Mouse (Mus musculus): Measurements from ENCODE around the gene Cdc25a. TPM values are rescaled to one million over a fixed set of nuclear protein-coding genes. Genes with fewer than 3 reads are reported as not detected.

Gene Cdc25a
- 7.6 and 10.8 TPM in 2 replicates for polyA plus RNA-seq (2012; rRNA removed)
- 11.9 and 14.9 TPM in 2 replicates for polyA plus RNA-seq (2014; fragmentation: Nextera tagmentation; extraction: Ambion mirVana)

DNA sequence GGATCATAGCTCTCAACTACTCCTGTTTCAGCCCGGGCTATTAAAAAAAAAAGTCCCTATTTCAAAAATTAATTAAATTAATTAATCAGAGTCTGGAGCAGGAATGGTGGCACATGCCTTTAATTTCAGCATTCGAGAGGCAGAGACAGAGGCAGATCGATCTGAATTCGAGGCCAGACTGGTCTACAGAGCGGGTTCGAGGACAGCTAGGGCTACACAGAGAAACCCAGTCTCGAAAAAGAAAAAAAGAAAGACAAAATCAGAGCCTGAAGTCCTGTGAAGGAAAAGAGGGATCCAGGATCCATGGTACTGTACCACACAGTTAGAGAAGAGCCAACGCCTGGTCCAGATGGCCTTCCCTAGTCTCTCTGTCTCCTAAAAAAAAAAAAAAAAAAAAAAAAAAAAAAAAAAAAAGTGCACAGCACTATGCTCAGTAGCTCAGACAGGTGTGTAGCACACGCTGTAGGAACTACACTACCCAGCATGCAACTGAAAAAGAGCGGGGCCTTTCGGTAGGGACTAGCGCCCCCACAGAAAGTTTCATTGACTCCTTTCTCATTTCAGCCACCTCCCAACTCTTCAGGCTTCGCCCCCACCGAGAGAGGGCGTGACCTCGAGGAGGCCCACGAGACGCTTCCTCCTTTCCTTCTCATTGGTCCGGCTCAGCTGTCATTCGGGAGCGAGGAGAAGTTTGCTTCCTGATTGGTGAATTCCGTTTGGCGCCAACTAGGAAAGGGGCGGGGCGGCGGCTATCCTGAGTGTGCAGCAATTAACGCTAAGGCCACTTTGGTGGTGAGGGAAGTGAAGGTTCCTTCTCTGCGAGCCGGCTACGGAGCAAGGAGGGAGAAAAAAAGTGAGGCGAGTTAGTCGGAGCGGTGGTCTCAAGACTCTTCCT, at the start of gene Cdc25a:
Gene Cdc25a (plus strand): TSS at position 783 of the 895 bp plus-strand sequence.
- Histone ChIP-seq H3K9me3 (ENCODE audit: control insufficient read depth, low read length) (no peaks in the 10 kb centered on the region), H3K27me3 (ENCODE audit: control insufficient read depth, insufficient read depth, low read length) (no peaks in the 10 kb centered on the region), H3K36me3 (replicated peaks; ENCODE audit: control insufficient read depth, insufficient read depth, low read depth) (peaks cover 25% of the 10 kb centered on the region), H3K4me3 (ENCODE audit: insufficient read depth in 1 of 2, low read depth in 2 of 2, low read length in 2 of 2) (peak within 1 kb of the TSS; percentile 72 to 93), H3K4me2 (ENCODE audit: low read depth) (peak within 1 kb of the TSS; percentile 86), H3K4me1 (replicated peaks; ENCODE audit: control insufficient read depth in 2 of 2, insufficient read depth in 2 of 2, low read length in 1 of 2) (peaks cover 4 to 24% of the 10 kb centered on the region in 2 experiments), H3K27ac (peak within 1 kb of the TSS; percentile 32), H3K9ac (replicated peaks) (peak within 1 kb of the TSS; percentile 96)
- TF ChIP-seq EP300 (IDR thresholded peaks at IDR 0.05; ENCODE audit: low read depth): no peak
- peak; percentile 75 for TF ChIP-seq CTCF (IDR thresholded peaks at IDR 0.05; ENCODE audit: low read depth)
- DNase-seq (ENCODE audit: low read depth in 3 of 3, low spot score in 3 of 3): peak; percentile 99 to 100 (median 100)
- peak; percentile 88 for ATAC-seq (ENCODE audit: insufficient read depth)
- 3% methylated on average over 33 of the region's 33 CpGs for WGBS (ENCODE audit: insufficient replicate concordance)

DNA sequence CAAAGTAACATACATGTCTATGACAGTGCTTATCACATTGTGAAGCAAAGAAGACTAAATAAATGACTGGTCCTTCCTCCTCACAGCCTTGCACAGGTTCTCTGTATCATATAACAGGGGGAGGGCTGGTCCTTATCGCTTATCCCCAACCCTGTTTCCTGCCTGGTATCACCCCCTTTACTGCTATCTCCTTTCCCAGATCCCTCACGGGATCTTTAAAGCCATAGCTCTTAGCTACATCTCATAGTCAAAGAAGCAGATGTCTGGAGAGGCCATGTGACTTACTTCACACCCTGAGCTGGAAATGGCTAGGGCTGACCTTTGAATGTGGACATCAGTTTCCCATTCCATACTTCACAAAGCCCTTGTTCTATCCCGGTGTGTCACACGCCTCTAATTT, 49.6 kb upstream of the Cdc25a start:
- H3K36me3 ChIP-seq (replicated peaks; ENCODE audit: control insufficient read depth, insufficient read depth, low read depth): no peaks in the 10 kb centered on the region
- H3K4me2 ChIP-seq (ENCODE audit: low read depth): no peak overlapping the region
- H3K27me3 ChIP-seq (ENCODE audit: control insufficient read depth, insufficient read depth, low read length): no peaks in the 10 kb centered on the region
- H3K27ac ChIP-seq: no peak overlapping the region
- no peak overlapping the region for H3K4me3 ChIP-seq (ENCODE audit: insufficient read depth in 1 of 2, low read depth in 2 of 2, low read length in 2 of 2)
- H3K9me3 ChIP-seq (ENCODE audit: control insufficient read depth, low read length): no peaks in the 10 kb centered on the region
- DNase-seq (ENCODE audit: low read depth in 3 of 3, low spot score in 3 of 3) (peak in 1 of 3 experiments; percentile 41), ATAC-seq (ENCODE audit: insufficient read depth) (peak; percentile 91)
- peaks cover 9 to 14% of the 10 kb centered on the region in 2 experiments; a peak in 3 of 4 replicates for H3K4me1 ChIP-seq (replicated peaks; ENCODE audit: control insufficient read depth in 2 of 2, insufficient read depth in 2 of 2, low read length in 1 of 2)
- H3K9ac ChIP-seq (replicated peaks): no peak overlapping the region
- TF ChIP-seq EP300 (IDR thresholded peaks at IDR 0.05; ENCODE audit: low read depth): peak; percentile 69
- no peak for TF ChIP-seq CTCF (IDR thresholded peaks at IDR 0.05; ENCODE audit: low read depth)
- 13% methylated on average over 4 of the region's 4 CpGs for WGBS (ENCODE audit: insufficient replicate concordance)

DNA sequence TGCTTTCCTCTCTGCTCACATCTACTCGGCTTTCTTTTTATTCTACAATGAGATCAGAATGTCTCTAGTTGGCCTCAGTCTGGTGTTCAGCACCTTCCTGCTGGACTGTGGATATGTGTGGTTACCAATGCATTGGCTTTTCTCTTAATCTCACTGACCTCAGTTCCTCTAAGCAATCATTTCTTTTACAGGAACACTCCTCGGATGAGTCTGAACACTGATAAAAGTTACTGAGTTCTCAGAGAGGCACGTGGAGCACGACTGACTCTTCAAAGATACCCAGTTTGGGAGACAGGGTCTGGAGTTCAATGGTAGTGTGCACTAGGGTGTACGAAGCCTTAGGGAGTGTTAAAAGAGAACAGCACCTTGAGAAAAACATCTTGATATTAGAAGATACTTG, 49.2 kb upstream of the Cdc25a start:
- Histone ChIP-seq H3K4me3 (ENCODE audit: insufficient read depth in 1 of 2, low read depth in 2 of 2, low read length in 2 of 2) (no peak overlapping the region), H3K9ac (replicated peaks) (no peak overlapping the region), H3K36me3 (replicated peaks; ENCODE audit: control insufficient read depth, insufficient read depth, low read depth) (no peaks in the 10 kb centered on the region), H3K4me1 (replicated peaks; ENCODE audit: control insufficient read depth in 2 of 2, insufficient read depth in 2 of 2, low read length in 1 of 2) (peaks cover 9 to 14% of the 10 kb centered on the region in 2 experiments; a peak in 3 of 4 replicates), H3K9me3 (ENCODE audit: control insufficient read depth, low read length) (no peaks in the 10 kb centered on the region), H3K27ac (no peak overlapping the region), H3K27me3 (ENCODE audit: control insufficient read depth, insufficient read depth, low read length) (no peaks in the 10 kb centered on the region), H3K4me2 (ENCODE audit: low read depth) (no peak overlapping the region)
- 16% methylated on average over 5 of the region's 5 CpGs for WGBS (ENCODE audit: insufficient replicate concordance)
- no peak for TF ChIP-seq EP300 (IDR thresholded peaks at IDR 0.05; ENCODE audit: low read depth)
- no peak for TF ChIP-seq CTCF (IDR thresholded peaks at IDR 0.05; ENCODE audit: low read depth)
- ATAC-seq (ENCODE audit: insufficient read depth) (peak; percentile 60; the same call in 1 of the 2 replicates), DNase-seq (ENCODE audit: low read depth in 3 of 3, low spot score in 3 of 3) (no peak)

DNA sequence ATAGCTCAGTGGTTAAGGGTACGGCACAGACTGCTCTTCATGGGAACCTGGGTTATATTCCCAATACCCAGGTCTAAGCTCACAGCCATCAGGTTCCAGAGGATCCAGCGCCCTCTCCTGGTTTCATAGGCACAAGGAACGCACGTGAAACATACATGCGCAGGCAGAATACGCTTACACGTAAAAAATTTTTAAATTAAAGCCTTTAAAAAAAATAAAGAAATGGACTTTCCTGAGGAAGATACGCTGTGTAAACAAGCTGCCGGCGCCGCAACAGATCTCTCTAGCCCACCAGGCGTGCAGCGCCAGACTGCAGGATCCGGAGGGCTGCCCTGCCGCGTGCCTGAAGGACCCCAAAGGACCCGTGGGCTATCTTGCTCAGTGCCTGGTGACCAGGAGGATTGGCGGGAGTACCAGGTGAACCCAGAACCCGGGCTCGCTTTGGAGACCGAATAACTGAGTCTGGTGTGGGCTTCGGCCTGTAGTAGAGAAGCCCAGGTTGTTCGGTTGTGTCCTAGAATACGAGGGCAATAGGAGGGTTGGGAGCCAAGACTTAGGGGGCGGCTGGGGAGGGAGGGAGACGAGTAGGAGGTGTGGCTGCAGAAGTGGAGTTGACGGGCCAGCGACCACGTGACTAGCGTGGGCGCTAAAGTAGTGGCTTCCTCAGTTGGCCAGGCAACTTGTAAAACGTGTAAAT, 42.8 kb upstream of the Cdc25a start, which contains the start of gene Nme6:
Gene Nme6 (plus strand): TSS at position 359 of the 697 bp plus-strand sequence.
- peak within 1 kb of the TSS; percentile 98 for H3K4me2 ChIP-seq (ENCODE audit: low read depth)
- DNase-seq (ENCODE audit: low read depth in 3 of 3, low spot score in 3 of 3): peak; percentile 70 to 75 (median 72)
- H3K9me3 ChIP-seq (ENCODE audit: control insufficient read depth, low read length): no peaks in the 10 kb centered on the region
- TF ChIP-seq CTCF (IDR thresholded peaks at IDR 0.05; ENCODE audit: low read depth) (peak; percentile 84), EP300 (IDR thresholded peaks at IDR 0.05; ENCODE audit: low read depth) (no peak; the same call in 1 of the 2 replicates)
- ATAC-seq (ENCODE audit: insufficient read depth): peak; percentile 98
- H3K4me3 ChIP-seq (ENCODE audit: insufficient read depth in 1 of 2, low read depth in 2 of 2, low read length in 2 of 2): peak within 1 kb of the TSS; percentile 70 to 96
- H3K27ac ChIP-seq: no peak within 1 kb of the TSS; the same call in 1 of the 2 replicates
- peaks cover 4 to 10% of the 10 kb centered on the region in 2 experiments; a peak in 2 of 4 replicates for H3K4me1 ChIP-seq (replicated peaks; ENCODE audit: control insufficient read depth in 2 of 2, insufficient read depth in 2 of 2, low read length in 1 of 2)
- no peaks in the 10 kb centered on the region for H3K27me3 ChIP-seq (ENCODE audit: control insufficient read depth, insufficient read depth, low read length)
- peak within 1 kb of the TSS; percentile 79 for H3K9ac ChIP-seq (replicated peaks)
- no peaks in the 10 kb centered on the region for H3K36me3 ChIP-seq (replicated peaks; ENCODE audit: control insufficient read depth, insufficient read depth, low read depth)
- WGBS (ENCODE audit: insufficient replicate concordance): under 1% methylated on average over 32 of the region's 32 CpGs
